Mouse (Mus musculus) bone marrow macrophage, adult 2 months (primary cell): Measurements from ENCODE around the gene Zbtb4.

Experiments
- CTCF ChIP-seq: IDR thresholded peaks from 2 replicates; pipeline ENCODE4 v1.5.1; 2012; ENCODE audit warnings: low read depth, mild to moderate bottlenecking, low read length, moderate library complexity
- POLR2A ChIP-seq: IDR thresholded peaks from 2 replicates; pipeline ENCODE4 v1.6.1; 2012; ENCODE audit warnings: mild to moderate bottlenecking, low read depth, low read length, borderline replicate concordance

DNA sequence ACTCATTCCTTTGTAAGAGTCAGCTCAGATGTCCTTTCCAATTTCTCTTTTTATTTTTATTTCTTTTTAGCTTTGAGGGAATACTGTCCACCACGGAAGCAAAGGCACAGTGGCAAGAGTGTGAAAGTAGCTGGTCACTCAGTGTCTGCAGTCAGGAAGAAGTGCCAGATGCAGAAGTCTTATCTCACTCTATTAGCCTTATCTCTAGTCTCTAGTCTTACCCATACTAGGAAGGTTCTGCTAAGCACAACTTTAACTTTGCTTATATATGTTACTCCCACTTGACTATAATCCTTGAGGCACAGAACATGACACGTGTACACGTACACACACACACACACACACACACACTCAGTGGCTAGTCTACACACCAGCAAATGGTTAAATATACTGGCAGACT is 14.1 kb upstream of the Zbtb4 start:
- TF ChIP-seq CTCF (no peak), POLR2A (no peak)
